Mouse (Mus musculus): ENCODE measurements around the gene Frmd4b. TPM values are rescaled to one million over a fixed set of nuclear protein-coding genes. Genes with fewer than 3 reads are reported as not detected.

The Frmd4b gene
- total and polyA plus RNA-seq, 3 experiments: 0.44 to 2.9 TPM; not detected in 1

DNA sequence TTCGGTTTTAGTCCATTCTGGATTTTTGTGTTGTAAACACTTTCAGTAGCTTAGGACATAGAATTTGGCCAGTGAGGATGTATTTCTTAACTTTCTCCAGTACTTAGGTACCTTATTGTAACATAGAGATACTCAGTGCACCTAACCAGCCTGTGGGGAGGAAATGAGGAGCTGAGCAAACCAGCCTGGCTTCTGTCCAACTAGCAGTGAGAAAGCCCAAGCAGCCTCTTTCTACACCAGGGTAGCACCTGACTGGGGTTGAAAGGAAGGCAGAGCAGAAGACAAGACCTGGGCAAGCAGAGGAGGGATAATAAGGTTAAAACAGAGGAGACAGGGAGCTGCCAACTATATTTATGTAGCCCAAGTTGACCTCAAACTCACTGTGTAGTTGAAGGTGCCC lies 333.7 kb downstream of the Frmd4b start:
- ATAC-seq (ENCODE audit: extremely low read depth, insufficient number of reproducible peaks, low FRiP score, poor library complexity, severe bottlenecking): no peak
- TF ChIP-seq POLR2AphosphoS5 (IDR thresholded peaks at IDR 0.05; ENCODE audit: insufficient replicate concordance, low read depth, low read length): no peak
- TF ChIP-seq GATA2 (IDR thresholded peaks at IDR 0.05; ENCODE audit: borderline replicate concordance, low read depth, low read length): no peak
- TF ChIP-seq GATA1 (IDR thresholded peaks at IDR 0.05; ENCODE audit: borderline replicate concordance, low read length): no peak
- TF ChIP-seq CTCF (IDR thresholded peaks at IDR 0.05; ENCODE audit: low read depth, low read length): no peak
- no peak for TF ChIP-seq TAL1 (conservative IDR thresholded peaks at IDR 0.05; ENCODE audit: low read depth, low read length)
- DNase-seq (ENCODE audit: low spot score): no peak
- Histone ChIP-seq H3K36me3 (replicated peaks) (no peaks in the 10 kb centered on the region), H3K4me1 (ENCODE audit: insufficient read depth, low read depth, low read length) (no peaks in the 10 kb centered on the region), H3K4me3 (ENCODE audit: low read depth, low read length) (no peak overlapping the region), H3K27me3 (ENCODE audit: insufficient read depth, low read length) (no peaks in the 10 kb centered on the region), H3K9me3 (replicated peaks) (0 out of 2 replicates have a peak, but pooled peaks cover 3% of the 10 kb centered on the region)

DNA sequence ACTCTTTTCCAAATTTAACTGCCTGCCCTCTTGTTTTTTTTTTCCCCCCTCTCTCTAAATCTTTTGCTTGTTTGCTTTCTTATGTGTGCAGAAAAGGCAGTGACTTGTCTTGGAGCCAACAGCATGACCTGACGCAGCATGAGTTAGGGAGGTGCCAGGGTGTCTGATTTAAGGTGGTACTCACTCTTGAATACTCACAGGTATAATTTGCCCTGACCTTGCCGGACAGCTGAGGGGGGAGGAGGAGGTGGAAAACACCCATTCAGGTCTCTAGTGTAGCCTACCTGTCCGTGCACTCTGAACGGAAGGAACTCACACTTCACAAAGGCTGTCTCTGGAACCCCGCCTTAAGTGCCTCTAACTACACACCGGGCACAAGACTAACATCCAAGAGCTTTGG lies 338.5 kb downstream of the Frmd4b start:
- TF ChIP-seq POLR2AphosphoS5 (IDR thresholded peaks at IDR 0.05; ENCODE audit: insufficient replicate concordance, low read depth, low read length) (no peak), TAL1 (conservative IDR thresholded peaks at IDR 0.05; ENCODE audit: low read depth, low read length) (no peak), GATA1 (IDR thresholded peaks at IDR 0.05; ENCODE audit: borderline replicate concordance, low read length) (no peak), CTCF (IDR thresholded peaks at IDR 0.05; ENCODE audit: low read depth, low read length) (no peak)
- Histone ChIP-seq H3K4me1 (ENCODE audit: insufficient read depth, low read depth, low read length) (no peaks in the 10 kb centered on the region), H3K36me3 (replicated peaks) (no peaks in the 10 kb centered on the region), H3K9me3 (replicated peaks) (no peaks in the 10 kb centered on the region), H3K4me3 (ENCODE audit: low read depth, low read length) (no peak overlapping the region), H3K27me3 (ENCODE audit: insufficient read depth, low read length) (no peaks in the 10 kb centered on the region)
- DNase-seq (ENCODE audit: low spot score) (no peak), ATAC-seq (ENCODE audit: extremely low read depth, insufficient number of reproducible peaks, low FRiP score, poor library complexity, severe bottlenecking) (no peak)

DNA sequence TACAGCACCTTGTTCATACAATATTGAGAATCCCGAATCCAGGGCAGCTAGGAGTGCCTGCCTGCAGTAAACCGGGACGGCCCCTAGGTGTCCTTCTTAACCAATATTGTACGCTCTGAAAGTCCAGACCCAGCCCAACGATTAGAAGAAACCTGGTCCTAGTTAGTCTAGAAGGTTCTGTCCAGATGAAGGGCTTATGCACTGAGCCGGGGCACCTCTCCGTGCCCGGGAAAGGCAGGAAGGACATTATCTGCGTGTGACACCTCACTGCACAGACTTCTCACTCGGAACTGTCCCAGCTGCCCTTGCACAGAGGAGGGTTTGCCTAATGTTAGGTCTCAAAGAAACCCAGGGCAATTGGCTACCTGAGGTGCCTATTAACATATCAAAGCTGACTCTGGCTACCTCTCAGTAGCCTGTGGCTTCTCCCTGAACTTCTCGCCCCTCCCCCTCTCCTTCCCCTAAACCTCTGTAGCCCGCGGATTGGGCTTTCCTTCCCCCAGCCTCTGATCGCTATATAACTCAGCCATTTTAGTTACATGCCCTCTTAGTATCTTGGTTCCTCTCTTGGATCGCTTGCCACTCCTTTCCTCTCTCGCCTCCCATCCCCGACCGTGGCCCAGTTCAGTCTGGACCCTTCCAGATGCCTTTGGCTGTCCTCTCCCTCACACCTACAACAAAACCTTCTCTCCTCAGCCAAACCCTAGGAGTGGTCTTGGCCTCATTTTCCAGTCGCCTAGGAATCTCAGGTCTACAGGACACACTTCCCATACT lies 339.1 kb downstream of the Frmd4b start:
- Histone ChIP-seq H3K36me3 (replicated peaks) (no peaks in the 10 kb centered on the region), H3K9me3 (replicated peaks) (no peaks in the 10 kb centered on the region), H3K4me1 (ENCODE audit: insufficient read depth, low read depth, low read length) (no peaks in the 10 kb centered on the region), H3K4me3 (ENCODE audit: low read depth, low read length) (no peak overlapping the region), H3K27me3 (ENCODE audit: insufficient read depth, low read length) (no peaks in the 10 kb centered on the region)
- no peak for DNase-seq (ENCODE audit: low spot score)
- no peak for ATAC-seq (ENCODE audit: extremely low read depth, insufficient number of reproducible peaks, low FRiP score, poor library complexity, severe bottlenecking)
- TF ChIP-seq TAL1 (conservative IDR thresholded peaks at IDR 0.05; ENCODE audit: low read depth, low read length) (no peak), GATA2 (IDR thresholded peaks at IDR 0.05; ENCODE audit: borderline replicate concordance, low read depth, low read length) (no peak), GATA1 (IDR thresholded peaks at IDR 0.05; ENCODE audit: borderline replicate concordance, low read length) (no peak), CTCF (IDR thresholded peaks at IDR 0.05; ENCODE audit: low read depth, low read length) (no peak), POLR2AphosphoS5 (IDR thresholded peaks at IDR 0.05; ENCODE audit: insufficient replicate concordance, low read depth, low read length) (no peak)

DNA sequence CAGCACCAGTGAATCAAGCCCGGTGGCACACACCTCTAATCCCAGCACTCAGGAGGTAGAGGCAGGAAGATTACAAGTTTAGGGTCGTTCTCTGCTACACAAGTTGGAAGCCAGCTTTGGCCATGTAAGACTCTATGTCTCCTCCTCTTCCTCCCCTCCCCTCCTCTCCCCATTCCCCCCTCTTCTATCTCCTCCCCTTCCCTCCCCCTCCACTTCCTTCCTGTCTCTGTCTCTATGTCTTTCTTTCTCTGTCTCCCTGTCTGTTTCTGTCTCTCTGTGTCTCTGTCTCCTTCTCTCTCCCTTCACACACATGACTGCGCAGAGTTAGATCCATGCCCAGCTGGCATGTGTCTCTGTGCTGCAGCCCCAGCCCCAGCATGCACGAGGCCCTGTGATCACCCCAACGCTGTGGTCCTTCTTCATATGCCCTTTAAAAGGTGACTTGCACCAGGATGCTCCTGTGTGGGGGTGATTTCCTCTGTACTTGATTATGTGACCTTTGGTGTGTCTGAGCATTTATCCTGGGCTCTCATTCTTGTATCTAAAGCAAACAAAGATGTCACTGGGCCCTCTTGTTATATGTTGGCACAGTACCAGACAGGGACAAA lies 340.3 kb downstream of the Frmd4b start:
- no peaks in the 10 kb centered on the region for H3K9me3 ChIP-seq (replicated peaks)
- no peaks in the 10 kb centered on the region for H3K36me3 ChIP-seq (replicated peaks)
- no peaks in the 10 kb centered on the region for H3K4me1 ChIP-seq (ENCODE audit: insufficient read depth, low read depth, low read length)
- ATAC-seq (ENCODE audit: extremely low read depth, insufficient number of reproducible peaks, low FRiP score, poor library complexity, severe bottlenecking): no peak
- DNase-seq (ENCODE audit: low spot score): no peak
- no peak for TF ChIP-seq GATA2 (IDR thresholded peaks at IDR 0.05; ENCODE audit: borderline replicate concordance, low read depth, low read length)
- no peak for TF ChIP-seq CTCF (IDR thresholded peaks at IDR 0.05; ENCODE audit: low read depth, low read length)
- no peak for TF ChIP-seq TAL1 (conservative IDR thresholded peaks at IDR 0.05; ENCODE audit: low read depth, low read length)
- no peak for TF ChIP-seq POLR2AphosphoS5 (IDR thresholded peaks at IDR 0.05; ENCODE audit: insufficient replicate concordance, low read depth, low read length)
- TF ChIP-seq GATA1 (IDR thresholded peaks at IDR 0.05; ENCODE audit: borderline replicate concordance, low read length): no peak
- H3K4me3 ChIP-seq (ENCODE audit: low read depth, low read length): no peak overlapping the region
- H3K27me3 ChIP-seq (ENCODE audit: insufficient read depth, low read length): no peaks in the 10 kb centered on the region

DNA sequence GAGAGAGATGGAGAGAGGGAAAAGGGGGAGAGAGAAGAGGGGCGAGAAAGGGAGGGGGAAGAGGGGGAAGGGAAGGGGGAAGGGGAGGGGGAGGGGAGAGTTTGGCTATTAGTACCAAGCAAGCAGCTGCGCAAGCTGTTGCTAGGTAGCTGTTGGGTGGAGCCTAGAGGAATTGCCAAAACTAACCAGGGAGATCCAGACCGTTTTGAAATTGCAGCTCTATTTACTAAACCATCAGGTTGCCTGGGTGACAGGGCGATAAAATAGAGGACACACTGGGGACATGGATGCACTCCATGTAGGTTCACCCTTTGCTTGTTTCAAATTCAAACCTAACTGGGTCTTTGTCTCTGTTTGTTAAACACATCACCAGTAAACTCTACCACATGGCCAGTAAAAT lies 341.0 kb downstream of the Frmd4b start:
- Histone ChIP-seq H3K36me3 (replicated peaks) (no peaks in the 10 kb centered on the region), H3K27me3 (ENCODE audit: insufficient read depth, low read length) (no peaks in the 10 kb centered on the region), H3K4me1 (ENCODE audit: insufficient read depth, low read depth, low read length) (no peaks in the 10 kb centered on the region), H3K4me3 (ENCODE audit: low read depth, low read length) (no peak overlapping the region), H3K9me3 (replicated peaks) (no peaks in the 10 kb centered on the region)
- TF ChIP-seq TAL1 (conservative IDR thresholded peaks at IDR 0.05; ENCODE audit: low read depth, low read length) (no peak), POLR2AphosphoS5 (IDR thresholded peaks at IDR 0.05; ENCODE audit: insufficient replicate concordance, low read depth, low read length) (no peak), GATA2 (IDR thresholded peaks at IDR 0.05; ENCODE audit: borderline replicate concordance, low read depth, low read length) (no peak), GATA1 (IDR thresholded peaks at IDR 0.05; ENCODE audit: borderline replicate concordance, low read length) (no peak), CTCF (IDR thresholded peaks at IDR 0.05; ENCODE audit: low read depth, low read length) (no peak)
- DNase-seq (ENCODE audit: low spot score) (no peak), ATAC-seq (ENCODE audit: extremely low read depth, insufficient number of reproducible peaks, low FRiP score, poor library complexity, severe bottlenecking) (no peak)

DNA sequence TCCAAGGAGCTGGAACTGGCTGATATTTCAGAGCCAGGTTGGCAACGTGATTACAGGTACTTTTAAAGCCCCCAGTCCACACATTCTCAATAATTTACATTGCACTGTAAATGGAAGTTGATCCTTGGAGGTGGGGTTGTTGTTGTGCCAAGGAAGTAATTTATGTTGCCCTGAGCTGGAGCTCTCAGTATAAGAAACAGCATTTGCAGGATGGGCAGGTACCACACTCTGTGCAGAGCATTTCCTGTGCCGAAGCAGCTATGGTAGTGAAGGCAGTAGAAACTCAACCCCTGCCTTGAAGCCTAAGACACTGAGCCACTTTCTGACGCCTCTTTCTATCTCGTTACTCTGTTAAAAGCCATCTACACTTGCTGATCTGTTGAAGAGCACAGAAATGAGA lies 341.6 kb downstream of the Frmd4b start:
- H3K4me1 ChIP-seq (ENCODE audit: insufficient read depth, low read depth, low read length): no peaks in the 10 kb centered on the region
- H3K4me3 ChIP-seq (ENCODE audit: low read depth, low read length): no peak overlapping the region
- TF ChIP-seq GATA2 (IDR thresholded peaks at IDR 0.05; ENCODE audit: borderline replicate concordance, low read depth, low read length) (no peak), CTCF (IDR thresholded peaks at IDR 0.05; ENCODE audit: low read depth, low read length) (no peak), TAL1 (conservative IDR thresholded peaks at IDR 0.05; ENCODE audit: low read depth, low read length) (no peak), POLR2AphosphoS5 (IDR thresholded peaks at IDR 0.05; ENCODE audit: insufficient replicate concordance, low read depth, low read length) (no peak), GATA1 (IDR thresholded peaks at IDR 0.05; ENCODE audit: borderline replicate concordance, low read length) (no peak)
- no peaks in the 10 kb centered on the region for H3K9me3 ChIP-seq (replicated peaks)
- ATAC-seq (ENCODE audit: extremely low read depth, insufficient number of reproducible peaks, low FRiP score, poor library complexity, severe bottlenecking) (no peak), DNase-seq (ENCODE audit: low spot score) (no peak)
- no peaks in the 10 kb centered on the region for H3K36me3 ChIP-seq (replicated peaks)
- H3K27me3 ChIP-seq (ENCODE audit: insufficient read depth, low read length): no peaks in the 10 kb centered on the region
